Mouse (Mus musculus) liver, postnatal 0 days (tissue): ENCODE measurements at regions not wholly inside any gene's neighbourhood (a gene's known extent, or its start where the extent isn't known, plus 50 kb on each side); places are given as distances from the start of the nearest gene placed in this dataset.

Source experiments
- CTCF ChIP-seq: sonication (generic); IDR thresholded peaks from 2 replicates; pipeline ENCODE4 v1.5.1; 2016; ENCODE audit warnings: antibody characterized with exemption, low read depth
- EP300 ChIP-seq: IDR thresholded peaks from 2 replicates; pipeline ENCODE4 v1.6.1; 2016; ENCODE audit warnings: antibody characterized with exemption, low read depth, mild to moderate bottlenecking

- no peak for TF ChIP-seq CTCF
- no peak for TF ChIP-seq EP300
Measured at GRCm38 (mm10) chr13:85553072-85553471, 264.1 kb upstream of the Rasa1 start.
